Mouse (Mus musculus) 416B (cell line): ENCODE results near the gene Epn1.
"Not testable (repeated sequence)": the region's sequence is repeated elsewhere in the genome, so short reads cannot be mapped to it uniquely, and the experiment has no call there.

Experiments used
- DNase-seq: peaks from one replicate; pipeline ENCODE4 v3.0.0; 2011; ENCODE audit warnings: low read depth

The Epn1 gene

GRCm38 (mm10) chr7:5058631-5059030 lies 21.4 kb upstream of the Epn1 start:
- no peak for DNase-seq

- DNase-seq = no peak
Observed at GRCm38 (mm10) chr7:5059421-5059820, 20.6 kb upstream of the Epn1 start.

GRCm38 (mm10) chr7:5060239-5060731 lies 19.8 kb upstream of the Epn1 start:
- DNase-seq = peak; percentile 89

- peak; percentile 98 for DNase-seq
Observed at GRCm38 (mm10) chr7:5060944-5061773, 18.9 kb upstream of the Epn1 start.

- DNase-seq = peak; percentile 96
Observed at GRCm38 (mm10) chr7:5061774-5062359, 18.2 kb upstream of the Epn1 start, which contains the start of gene U2af2. Gene U2af2 (plus strand): TSS chr7:5062143.

- peak; percentile 94 for DNase-seq
Observed at GRCm38 (mm10) chr7:5062360-5063001, 17.6 kb upstream of the Epn1 start.

GRCm38 (mm10) chr7:5064886-5065285 lies 15.1 kb upstream of the Epn1 start:
- no peak for DNase-seq

- DNase-seq = no peak
Observed at GRCm38 (mm10) chr7:5073586-5073985, 6.4 kb upstream of the Epn1 start.

- DNase-seq = no peak
Observed at GRCm38 (mm10) chr7:5074984-5075383, 5.1 kb upstream of the Epn1 start.

GRCm38 (mm10) chr7:5076931-5077330 lies 3.1 kb upstream of the Epn1 start:
- peak; percentile 40 for DNase-seq

GRCm38 (mm10) chr7:5079365-5080009 lies 548 bp upstream of the Epn1 start:
- not testable (repeated sequence) for DNase-seq

GRCm38 (mm10) chr7:5080815-5081214 lies 780 bp downstream of the Epn1 start:
- no peak for DNase-seq

GRCm38 (mm10) chr7:5081241-5081640 lies 1.2 kb downstream of the Epn1 start:
- DNase-seq = peak; percentile 44

- DNase-seq = no peak
Observed at GRCm38 (mm10) chr7:5081939-5082338, 1.9 kb downstream of the Epn1 start.

GRCm38 (mm10) chr7:5083325-5084105 lies 3.5 kb downstream of the Epn1 start:
- no peak for DNase-seq

GRCm38 (mm10) chr7:5085512-5085911 lies 5.5 kb downstream of the Epn1 start:
- DNase-seq = no peak

- no peak for DNase-seq
Observed at GRCm38 (mm10) chr7:5086921-5087440, 6.9 kb downstream of the Epn1 start.

GRCm38 (mm10) chr7:5087886-5088285 lies 7.9 kb downstream of the Epn1 start:
- DNase-seq = no peak

- no peak for DNase-seq
Observed at GRCm38 (mm10) chr7:5089853-5090252, 9.8 kb downstream of the Epn1 start.

GRCm38 (mm10) chr7:5091008-5091728 lies 11.1 kb downstream of the Epn1 start:
- no peak for DNase-seq

GRCm38 (mm10) chr7:5092381-5092780 lies 12.3 kb downstream of the Epn1 start:
- DNase-seq = no peak
